Mouse (Mus musculus): ENCODE results near the gene Ptprd.
"Not testable (repeated sequence)": the region's sequence is repeated elsewhere in the genome, so short reads cannot be mapped to it uniquely, and the experiment has no call there.

The Ptprd gene

GRCm38 (mm10) chr4:77982094-77982493 lies 229.7 kb downstream of the Ptprd start:
- ATAC-seq (ENCODE audit: insufficient number of reproducible peaks, low FRiP score, low TSS enrichment), result no peak

- ATAC-seq (ENCODE audit: insufficient number of reproducible peaks, low FRiP score, low TSS enrichment), result no peak
These were observed 250.1 kb downstream of the Ptprd start for GRCm38 (mm10) chr4:77961711-77962110.

GRCm38 (mm10) chr4:77889489-77889888 lies 322.3 kb downstream of the Ptprd start:
- no peak for ATAC-seq (ENCODE audit: insufficient number of reproducible peaks, low FRiP score, low TSS enrichment)

GRCm38 (mm10) chr4:77880213-77880612 lies 331.5 kb downstream of the Ptprd start:
- ATAC-seq (ENCODE audit: insufficient number of reproducible peaks, low FRiP score, low TSS enrichment), result no peak

- no peak for ATAC-seq (ENCODE audit: insufficient number of reproducible peaks, low FRiP score, low TSS enrichment)
These were observed 350.5 kb downstream of the Ptprd start for GRCm38 (mm10) chr4:77861269-77861668.

GRCm38 (mm10) chr4:77797391-77797790 lies 414.4 kb downstream of the Ptprd start:
- ATAC-seq (ENCODE audit: insufficient number of reproducible peaks, low FRiP score, low TSS enrichment), result not testable (repeated sequence)

- no peak for ATAC-seq (ENCODE audit: insufficient number of reproducible peaks, low FRiP score, low TSS enrichment)
These were observed 434.5 kb downstream of the Ptprd start for GRCm38 (mm10) chr4:77777237-77777636.

- no peak for ATAC-seq (ENCODE audit: insufficient number of reproducible peaks, low FRiP score, low TSS enrichment)
These were observed 448.0 kb downstream of the Ptprd start for GRCm38 (mm10) chr4:77763790-77764189.

- no peak for ATAC-seq (ENCODE audit: insufficient number of reproducible peaks, low FRiP score, low TSS enrichment)
These were observed 468.4 kb downstream of the Ptprd start for GRCm38 (mm10) chr4:77743391-77743790.

GRCm38 (mm10) chr4:77721908-77722307 lies 489.9 kb downstream of the Ptprd start:
- ATAC-seq (ENCODE audit: insufficient number of reproducible peaks, low FRiP score, low TSS enrichment), result no peak

- ATAC-seq (ENCODE audit: insufficient number of reproducible peaks, low FRiP score, low TSS enrichment), result no peak
These were observed 494.0 kb downstream of the Ptprd start for GRCm38 (mm10) chr4:77717792-77718191.

- ATAC-seq (ENCODE audit: insufficient number of reproducible peaks, low FRiP score, low TSS enrichment), result no peak
These were observed 501.5 kb downstream of the Ptprd start for GRCm38 (mm10) chr4:77710231-77710630.

- ATAC-seq (ENCODE audit: insufficient number of reproducible peaks, low FRiP score, low TSS enrichment), result no peak
These were observed 513.5 kb downstream of the Ptprd start for GRCm38 (mm10) chr4:77698294-77698693.

GRCm38 (mm10) chr4:77675798-77676197 lies 536.0 kb downstream of the Ptprd start:
- ATAC-seq (ENCODE audit: insufficient number of reproducible peaks, low FRiP score, low TSS enrichment), result no peak

GRCm38 (mm10) chr4:77664761-77665160 lies 547.0 kb downstream of the Ptprd start:
- ATAC-seq (ENCODE audit: insufficient number of reproducible peaks, low FRiP score, low TSS enrichment), result no peak

- ATAC-seq (ENCODE audit: insufficient number of reproducible peaks, low FRiP score, low TSS enrichment), result no peak; the same call in 1 of the 2 replicates
These were observed 549.5 kb downstream of the Ptprd start for GRCm38 (mm10) chr4:77662309-77662708.

- no peak for ATAC-seq (ENCODE audit: insufficient number of reproducible peaks, low FRiP score, low TSS enrichment)
These were observed 556.1 kb downstream of the Ptprd start for GRCm38 (mm10) chr4:77655669-77656068.

- ATAC-seq (ENCODE audit: insufficient number of reproducible peaks, low FRiP score, low TSS enrichment), result no peak
These were observed 562.0 kb downstream of the Ptprd start for GRCm38 (mm10) chr4:77649615-77650325.

- no peak for ATAC-seq (ENCODE audit: insufficient number of reproducible peaks, low FRiP score, low TSS enrichment)
These were observed 562.9 kb downstream of the Ptprd start for GRCm38 (mm10) chr4:77648911-77649310.

- ATAC-seq (ENCODE audit: insufficient number of reproducible peaks, low FRiP score, low TSS enrichment), result no peak
These were observed 564.2 kb downstream of the Ptprd start for GRCm38 (mm10) chr4:77647451-77648137.

GRCm38 (mm10) chr4:77644435-77644834 lies 567.3 kb downstream of the Ptprd start:
- no peak for ATAC-seq (ENCODE audit: insufficient number of reproducible peaks, low FRiP score, low TSS enrichment)

GRCm38 (mm10) chr4:77640022-77640421 lies 571.7 kb downstream of the Ptprd start:
- no peak for ATAC-seq (ENCODE audit: insufficient number of reproducible peaks, low FRiP score, low TSS enrichment)

Measured in cerebellum, adult (tissue).